Mouse (Mus musculus) heart, embryonic 11.5 days (tissue): ENCODE data around the gene Gm14698. TPM values are rescaled to one million over a fixed set of nuclear protein-coding genes. Genes with fewer than 3 reads are reported as not detected.
"Not testable (repeated sequence)": the region's sequence is repeated elsewhere in the genome, so short reads cannot be mapped to it uniquely, and the experiment has no call there.

Experiments used
- ATAC-seq: fragments of 200-750 bp; cut with Nextera tagmentation; replicated peaks from 2 replicates; pipeline ENCODE4 v1.8.0; 2017; ENCODE audit warnings: moderate library complexity; ENCODE audit not compliant: insufficient number of reproducible peaks, low FRiP score, low TSS enrichment
- H3K27ac ChIP-seq: fragments of 300-500 bp; sonication (generic); 2 replicates; pipeline ENCODE4 v1.5.1; 2014; ENCODE audit warnings: mild to moderate bottlenecking, low read depth, low read length
- H3K27me3 ChIP-seq: fragments of 300-500 bp; sonication (generic); 2 replicates; pipeline ENCODE4 v1.6.1; 2014; ENCODE audit warnings: mild to moderate bottlenecking, low read length, mixed read lengths; ENCODE audit not compliant: control insufficient read depth, insufficient read depth
- H3K36me3 ChIP-seq: fragments of 300-500 bp; sonication (generic); 2 replicates; pipeline ENCODE4 v1.6.1; 2014; ENCODE audit warnings: mild to moderate bottlenecking, low read length, moderate library complexity, mixed read lengths; ENCODE audit not compliant: control insufficient read depth, insufficient read depth
- H3K4me1 ChIP-seq: fragments of 300-500 bp; sonication (generic); 2 replicates; pipeline ENCODE4 v1.6.1; 2014; ENCODE audit warnings: low read length; ENCODE audit not compliant: control insufficient read depth, insufficient read depth
- H3K4me2 ChIP-seq: fragments of 300-500 bp; sonication (generic); 2 replicates; pipeline ENCODE4 v1.6.1; 2014; ENCODE audit warnings: mild to moderate bottlenecking, moderate library complexity
- H3K4me3 ChIP-seq: fragments of 300-500 bp; sonication (generic); 2 replicates; pipeline ENCODE4 v1.5.1; 2014; ENCODE audit warnings: low read depth, low read length
- H3K9ac ChIP-seq: fragments of 300-500 bp; sonication (generic); 2 replicates; pipeline ENCODE4 v1.6.1; 2014; ENCODE audit warnings: mild to moderate bottlenecking, low read depth, low read length, moderate library complexity
- H3K9me3 ChIP-seq: fragments of 300-500 bp; sonication (generic); replicated peaks from 2 replicates; pipeline ENCODE4 v1.6.1; 2016; ENCODE audit warnings: low read length; ENCODE audit not compliant: control insufficient read depth
- WGBS: fragments of 180-500 bp; shearing (Covaris S2); extraction: QIAGEN DNeasy Blood & Tissue Kit; methylation state at CpG from one replicate; pipeline ENCODE4 v1.1.7; 2014; ENCODE audit not compliant: insufficient replicate concordance; 5-methylcytosine and 5-hydroxymethylcytosine counted together
- polyA plus RNA-seq: library from polyadenylated mRNA; unstranded; fragments of >200 nt; fragmentation: Nextera tagmentation; extraction: Ambion mirVana; gene quantifications from 2 replicates; pipeline ENCODE4 v1.2.1, GENCODE M21; 2014

Gm14698 gene
- 3.8 and 6.6 TPM in 2 replicates for polyA plus RNA-seq

GRCm38 (mm10) chrX:68821059-68821458 is at the start of gene Gm14698:
TSS of gene Gm14698 (plus strand) at chrX:68821093.
- Histone ChIP-seq H3K4me2 (peak within 1 kb of the TSS; percentile 45), H3K4me3 (peak within 1 kb of the TSS; percentile 23)
- WGBS = 11% methylated on average over 19 of the region's 36 CpGs
- H3K27me3 ChIP-seq, H3K9ac ChIP-seq, H3K27ac ChIP-seq, H3K4me1 ChIP-seq, H3K36me3 ChIP-seq, H3K9me3 ChIP-seq: not testable (repeated sequence)
- ATAC-seq = 0 out of 2 replicates have a peak, but pooled peaks have one; percentile 57

GRCm38 (mm10) chrX:68820449-68820848 is 444 bp upstream of the Gm14698 start:
- H3K4me1 ChIP-seq, H3K27ac ChIP-seq, H3K9ac ChIP-seq, H3K27me3 ChIP-seq, H3K4me3 ChIP-seq, ATAC-seq, H3K36me3 ChIP-seq, H3K9me3 ChIP-seq: not testable (repeated sequence)
- WGBS = 36% methylated on average over 2 of the region's 2 CpGs
- H3K4me2 ChIP-seq = peak overlapping the region; percentile 45

GRCm38 (mm10) chrX:68839548-68840444 is 18.9 kb downstream of the Gm14698 start:
- Histone ChIP-seq H3K4me2 (no peak overlapping the region), H3K36me3 (no peaks in the 10 kb centered on the region), H3K4me1 (no peaks in the 10 kb centered on the region), H3K27me3 (no peaks in the 10 kb centered on the region), H3K4me3 (no peak overlapping the region), H3K27ac (no peak overlapping the region), H3K9me3 (no peaks in the 10 kb centered on the region), H3K9ac (no peak overlapping the region)
- 27% methylated on average over 5 of the region's 5 CpGs for WGBS
- ATAC-seq = no peak

- Histone ChIP-seq H3K27me3 (no peaks in the 10 kb centered on the region), H3K4me3 (no peak overlapping the region), H3K4me1 (no peaks in the 10 kb centered on the region), H3K27ac (no peak overlapping the region), H3K36me3 (no peaks in the 10 kb centered on the region), H3K9ac (no peak overlapping the region), H3K9me3 (no peaks in the 10 kb centered on the region), H3K4me2 (no peak overlapping the region)
- 35% methylated on average over 2 of the region's 2 CpGs for WGBS
- ATAC-seq = no peak
Observed at GRCm38 (mm10) chrX:68865145-68865544, 44.3 kb downstream of the Gm14698 start.

Other genes with a start within 250 kb of the Gm14698 start
- 47.1 and 47.5 TPM in 2 replicates for gene Fmr1, start 142.6 kb upstream of the Gm14698 start, polyA plus RNA-seq
- 1.3 and 1.4 TPM in 2 replicates for gene Fmr1nb, start 59.3 kb upstream of the Gm14698 start, polyA plus RNA-seq
- gene Gm6812, start 72.0 kb downstream of the Gm14698 start, polyA plus RNA-seq = not detected in 2 replicates